Mouse (Mus musculus) liver, postnatal 0 days (tissue): ENCODE measurements around the gene Tma7.

Source experiments
- CTCF ChIP-seq: sonication (generic); IDR thresholded peaks from 2 replicates; pipeline ENCODE4 v1.5.1; 2016; ENCODE audit warnings: antibody characterized with exemption, low read depth
- EP300 ChIP-seq: IDR thresholded peaks from 2 replicates; pipeline ENCODE4 v1.6.1; 2016; ENCODE audit warnings: antibody characterized with exemption, low read depth, mild to moderate bottlenecking

DNA sequence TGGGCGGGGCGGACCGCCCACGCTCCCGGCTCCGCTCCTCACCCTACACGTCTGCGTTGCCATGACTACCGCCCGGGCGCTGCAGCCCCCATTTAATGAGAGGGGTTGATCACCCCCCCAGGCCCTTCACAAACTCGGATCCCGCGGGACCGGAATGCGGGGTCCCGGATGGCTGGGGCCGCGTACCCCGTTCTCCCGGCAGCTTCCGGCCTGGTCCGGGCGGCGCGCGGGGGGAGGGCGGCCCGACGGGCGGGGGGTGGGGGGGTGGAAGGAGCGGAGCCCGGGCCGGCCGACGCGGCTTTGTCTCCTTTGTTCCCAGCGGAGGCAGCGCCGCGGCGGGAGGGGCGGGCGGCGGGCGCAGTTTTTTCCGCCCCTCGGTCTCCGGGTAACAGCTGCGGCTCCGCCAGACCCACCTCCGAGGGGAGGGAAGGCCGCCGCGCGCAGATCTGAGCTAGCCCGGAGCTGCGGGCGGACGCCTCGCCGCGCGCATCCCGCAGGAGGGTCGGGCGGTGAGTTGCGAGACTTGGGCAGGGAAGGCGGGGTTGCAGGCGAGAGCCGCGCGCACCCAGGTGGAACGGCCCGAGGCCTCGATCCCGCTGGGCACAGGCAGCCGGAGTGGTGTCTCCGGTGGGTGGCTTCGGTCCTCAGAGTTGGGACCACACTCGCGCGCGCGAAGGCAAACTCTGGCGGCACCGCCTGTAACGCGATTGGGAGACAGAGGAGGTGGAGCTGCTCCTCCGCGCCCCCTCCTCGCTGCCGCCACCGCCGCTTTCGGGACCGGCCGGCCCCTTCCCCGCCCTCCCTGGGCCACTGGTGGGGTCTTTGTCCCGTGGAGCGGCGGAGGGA lies 13.0 kb upstream of the Tma7 start, which contains the start of gene Plxnb1:
- no peak for TF ChIP-seq CTCF
- no peak for TF ChIP-seq EP300
